Mouse (Mus musculus): Measurements from ENCODE around the gene Hscb.
"Not testable (repeated sequence)": the region's sequence is repeated elsewhere in the genome, so short reads cannot be mapped to it uniquely, and the experiment has no call there.

The Hscb gene

GRCm38 (mm10) chr5:110839678-110840365, at the start of gene Hscb, which contains the start of gene Chek2:
Gene Hscb (minus strand): TSS chr5:110839777.
Gene Chek2 (plus strand): TSS chr5:110839979.
- peak; percentile 99 for DNase-seq (ENCODE audit: low spot score)

DNA sequence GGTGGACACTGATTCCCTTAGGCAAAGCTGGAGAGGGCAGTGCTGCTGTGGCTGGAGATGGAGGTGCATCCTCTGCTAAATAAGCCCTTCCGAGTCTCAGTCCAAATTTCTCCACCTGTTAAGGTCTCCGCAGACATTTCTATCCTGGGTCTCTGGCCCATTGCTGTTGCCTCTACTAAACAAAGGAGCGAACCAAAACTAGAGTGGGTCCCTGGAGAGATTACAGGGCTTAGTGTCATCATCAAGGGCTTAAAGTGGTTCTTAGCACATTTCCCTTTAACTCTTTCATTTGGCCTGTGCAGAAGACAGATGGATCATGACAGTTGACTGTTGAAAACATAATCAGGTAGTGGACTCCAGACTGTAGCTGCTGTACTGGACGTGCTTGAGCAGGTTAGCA, 49.0 kb upstream of the Hscb start:
- no peak for DNase-seq (ENCODE audit: low spot score)

DNA sequence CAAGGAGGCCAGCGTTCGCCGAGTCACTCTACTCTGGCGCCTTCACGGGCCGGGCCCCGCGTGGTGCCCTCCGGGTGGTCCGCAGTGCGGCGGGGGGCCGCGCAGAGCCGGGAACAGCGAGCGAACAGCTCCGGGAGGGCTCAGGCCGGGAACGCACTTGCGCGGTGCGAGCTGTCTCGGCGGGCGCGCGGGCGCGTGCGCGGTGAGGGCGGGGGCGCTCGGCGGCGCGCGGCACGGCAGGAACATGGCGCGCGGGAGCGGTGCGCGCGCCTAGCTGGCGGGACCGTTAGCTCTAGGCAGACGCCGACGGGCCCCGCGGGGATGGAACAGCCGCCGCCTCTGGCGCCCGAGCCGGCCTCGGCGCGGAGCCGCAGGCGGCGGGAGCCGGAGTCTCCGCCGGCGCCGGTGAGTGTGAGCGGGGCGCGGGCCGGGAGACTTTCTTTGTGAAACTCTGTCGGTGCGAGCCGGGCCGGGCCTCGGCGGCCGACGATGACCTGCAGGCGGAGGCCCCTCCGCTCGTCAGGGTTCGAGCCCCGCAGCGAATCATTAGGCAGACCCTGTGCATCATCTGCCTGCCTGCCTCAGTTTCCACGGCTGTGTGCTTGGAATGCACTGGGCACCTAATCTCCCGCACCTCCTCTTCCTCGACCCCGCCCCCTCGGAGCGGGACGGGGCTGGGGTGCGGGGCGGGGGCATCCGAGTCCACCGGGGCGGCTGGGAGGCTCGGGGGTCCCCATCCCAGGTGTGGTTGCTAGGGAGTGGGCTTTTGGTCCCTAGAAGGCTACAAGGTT, 40.2 kb upstream of the Hscb start, which contains the start of gene Ttc28:
Gene Ttc28, plus strand, starts transcription at position 220 of the 791 bp plus-strand sequence.
- DNase-seq (ENCODE audit: low spot score), result peak; percentile 83

- DNase-seq (ENCODE audit: low spot score), result no peak
Observed at GRCm38 (mm10) chr5:110879042-110879441, 39.5 kb upstream of the Hscb start.

DNA sequence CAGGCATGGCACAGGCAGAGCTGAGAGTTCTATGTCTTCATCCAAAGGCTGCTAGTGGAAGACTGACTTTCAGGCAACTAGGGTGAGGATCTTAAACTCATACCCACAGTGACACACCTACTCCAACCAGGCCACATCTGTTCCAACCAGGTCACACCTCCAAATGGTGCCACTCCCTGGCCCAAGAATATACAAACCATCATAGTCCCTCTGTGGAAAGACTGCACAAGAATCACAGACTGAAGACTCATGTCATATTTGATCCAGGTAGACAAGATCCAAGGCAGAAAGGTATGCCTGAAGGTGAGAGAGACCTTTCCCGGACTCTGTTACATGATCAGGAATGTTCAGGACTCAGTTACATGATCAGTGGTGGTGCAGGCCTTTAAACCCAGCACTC, 38.9 kb upstream of the Hscb start:
- not testable (repeated sequence) for DNase-seq (ENCODE audit: low spot score)

GRCm38 (mm10) chr5:110877666-110878505, 38.3 kb upstream of the Hscb start:
- no peak for DNase-seq (ENCODE audit: low spot score)

DNA sequence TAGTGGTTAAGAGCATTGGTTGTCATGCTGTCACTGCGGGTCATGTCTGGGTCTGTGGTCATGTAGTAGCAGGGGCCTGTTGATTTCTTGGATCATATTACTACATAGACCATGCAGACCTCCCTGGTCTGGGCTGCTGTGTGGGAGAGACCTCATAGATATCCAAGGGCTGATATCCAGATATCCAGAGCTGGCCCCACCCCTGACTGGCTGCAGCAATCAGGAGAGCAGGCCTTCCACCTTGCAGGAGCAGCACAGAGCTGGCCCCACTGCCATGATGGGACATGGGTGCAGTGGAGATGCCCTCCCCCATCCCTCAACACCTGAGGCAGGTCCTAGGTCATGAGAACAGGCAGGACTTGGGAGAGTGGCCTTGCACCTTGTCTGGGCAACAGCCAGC, 35.7 kb upstream of the Hscb start:
- DNase-seq (ENCODE audit: low spot score), result no peak

DNA sequence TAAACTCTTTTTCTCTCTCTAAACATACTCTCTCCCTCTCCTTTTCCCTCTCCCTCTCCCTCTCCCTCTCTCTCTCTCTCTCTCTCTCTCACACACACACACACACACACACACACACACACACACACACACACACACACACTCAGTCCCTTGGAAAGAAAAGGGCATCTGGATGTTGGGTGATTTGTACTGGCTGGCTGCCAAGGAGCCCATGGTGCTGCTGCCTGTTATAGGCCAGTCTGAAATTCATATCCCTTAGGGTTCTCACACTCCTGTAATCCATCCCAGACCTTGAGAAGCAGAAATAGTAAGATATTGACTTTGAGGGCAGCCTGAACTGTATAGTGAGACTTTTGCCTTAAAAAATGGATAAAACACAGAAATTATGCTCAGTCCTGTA, 35.1 kb upstream of the Hscb start:
- DNase-seq (ENCODE audit: low spot score), result no peak

DNA sequence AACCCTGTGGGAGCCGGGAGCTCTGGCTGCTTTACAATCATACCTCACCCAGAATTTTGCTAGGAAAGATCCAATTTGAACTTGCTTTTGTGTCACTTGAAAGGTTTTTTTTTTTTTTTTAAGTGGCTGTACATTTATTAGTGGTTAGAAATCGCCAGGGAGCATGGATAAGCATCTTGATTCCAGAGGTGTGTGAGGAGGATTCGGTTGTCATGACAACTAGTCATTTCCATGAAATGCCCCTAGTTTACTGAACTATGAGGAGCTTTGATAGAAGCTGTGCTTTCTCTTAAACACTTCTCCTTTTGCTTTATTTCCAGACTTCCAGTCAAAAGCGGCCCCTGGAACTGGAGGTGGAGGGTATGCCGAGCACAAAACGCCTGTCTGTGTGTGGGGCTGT, 33.6 kb upstream of the Hscb start:
- DNase-seq (ENCODE audit: low spot score), result no peak

DNA sequence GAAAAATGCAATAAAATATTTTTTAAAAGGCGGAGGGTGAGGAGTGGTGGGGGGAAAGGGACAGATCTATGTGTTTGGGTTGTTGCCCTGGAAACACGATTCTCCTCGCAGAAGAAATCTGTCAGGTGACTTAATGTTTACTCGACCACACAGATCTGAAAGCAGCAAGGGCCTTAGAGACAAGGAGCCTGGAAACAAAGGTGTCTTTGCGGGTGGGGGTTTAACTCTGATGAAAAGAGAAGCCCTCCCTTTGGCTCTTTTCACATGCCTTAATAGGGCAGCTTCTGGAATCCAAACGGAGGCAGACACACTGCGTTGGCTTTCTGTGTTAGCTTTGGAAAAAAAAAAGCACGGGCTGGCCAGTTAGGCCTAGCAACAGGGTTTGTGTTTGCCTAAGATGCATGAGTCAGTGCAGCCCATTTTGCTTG, 29.7 kb upstream of the Hscb start:
- DNase-seq (ENCODE audit: low spot score), result peak; percentile 60

DNA sequence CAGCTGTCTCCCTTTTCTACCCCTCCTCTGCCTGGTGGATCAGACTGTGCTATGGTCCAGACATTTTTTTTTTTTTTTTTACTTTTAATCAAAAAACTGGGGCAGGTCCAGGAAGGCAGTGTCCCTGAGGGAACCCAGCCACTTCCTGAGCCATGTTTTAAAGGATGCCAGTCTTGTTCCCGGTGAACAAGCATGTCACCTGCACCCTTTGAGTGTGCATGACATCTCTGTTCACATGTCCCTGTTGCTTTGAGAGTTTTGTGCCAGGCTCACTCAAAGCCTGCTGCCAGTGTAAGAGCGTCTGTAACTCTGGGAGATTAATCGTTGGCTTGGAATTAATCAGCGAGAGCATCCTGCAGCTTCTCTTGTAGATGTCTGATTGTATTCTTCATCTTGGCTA, 28.9 kb upstream of the Hscb start:
- DNase-seq (ENCODE audit: low spot score), result no peak

DNA sequence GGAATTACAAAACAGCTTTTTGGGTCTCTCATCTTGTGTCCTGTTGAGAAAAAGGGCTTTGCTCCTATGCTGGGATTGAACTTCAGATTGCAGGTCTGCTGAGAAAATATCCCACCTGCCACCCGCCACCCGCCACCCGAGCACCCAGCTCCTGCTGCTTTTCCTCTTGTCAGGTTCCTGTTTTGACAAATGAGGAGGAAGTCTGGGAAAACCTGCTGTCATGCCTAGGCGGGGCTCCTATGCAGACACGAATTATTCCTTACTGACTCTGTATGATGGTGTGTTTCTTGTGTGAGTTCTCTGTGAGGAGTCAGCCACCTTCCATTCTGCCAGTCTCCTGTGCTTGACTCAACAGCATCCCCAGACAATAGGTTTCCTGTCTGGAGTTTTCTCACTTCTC, 20.9 kb upstream of the Hscb start:
- DNase-seq (ENCODE audit: low spot score), result no peak

GRCm38 (mm10) chr5:110859013-110859650, 19.6 kb upstream of the Hscb start:
- peak; percentile 58 for DNase-seq (ENCODE audit: low spot score)

DNA sequence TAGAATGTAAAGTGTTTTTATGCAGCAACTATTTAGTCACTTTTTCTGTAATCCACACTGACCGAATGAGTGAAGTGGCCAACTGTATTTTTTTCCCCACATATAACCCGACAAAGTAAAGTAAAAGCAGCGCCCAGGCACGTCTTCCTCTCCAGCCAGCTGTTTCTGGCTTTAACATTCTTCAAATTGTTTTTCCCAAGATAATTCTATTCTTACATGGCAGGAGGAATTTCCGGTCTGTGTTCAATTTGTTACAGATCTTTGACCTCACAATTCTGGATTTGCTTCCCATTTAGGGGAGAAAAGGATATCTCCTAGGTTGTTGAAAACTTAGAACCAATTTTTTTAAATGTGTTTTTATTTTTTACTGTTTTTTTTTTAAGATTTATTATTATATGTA, 17.5 kb upstream of the Hscb start:
- DNase-seq (ENCODE audit: low spot score), result no peak

- DNase-seq (ENCODE audit: low spot score), result no peak
Observed at GRCm38 (mm10) chr5:110852990-110853389, 13.4 kb upstream of the Hscb start.

DNA sequence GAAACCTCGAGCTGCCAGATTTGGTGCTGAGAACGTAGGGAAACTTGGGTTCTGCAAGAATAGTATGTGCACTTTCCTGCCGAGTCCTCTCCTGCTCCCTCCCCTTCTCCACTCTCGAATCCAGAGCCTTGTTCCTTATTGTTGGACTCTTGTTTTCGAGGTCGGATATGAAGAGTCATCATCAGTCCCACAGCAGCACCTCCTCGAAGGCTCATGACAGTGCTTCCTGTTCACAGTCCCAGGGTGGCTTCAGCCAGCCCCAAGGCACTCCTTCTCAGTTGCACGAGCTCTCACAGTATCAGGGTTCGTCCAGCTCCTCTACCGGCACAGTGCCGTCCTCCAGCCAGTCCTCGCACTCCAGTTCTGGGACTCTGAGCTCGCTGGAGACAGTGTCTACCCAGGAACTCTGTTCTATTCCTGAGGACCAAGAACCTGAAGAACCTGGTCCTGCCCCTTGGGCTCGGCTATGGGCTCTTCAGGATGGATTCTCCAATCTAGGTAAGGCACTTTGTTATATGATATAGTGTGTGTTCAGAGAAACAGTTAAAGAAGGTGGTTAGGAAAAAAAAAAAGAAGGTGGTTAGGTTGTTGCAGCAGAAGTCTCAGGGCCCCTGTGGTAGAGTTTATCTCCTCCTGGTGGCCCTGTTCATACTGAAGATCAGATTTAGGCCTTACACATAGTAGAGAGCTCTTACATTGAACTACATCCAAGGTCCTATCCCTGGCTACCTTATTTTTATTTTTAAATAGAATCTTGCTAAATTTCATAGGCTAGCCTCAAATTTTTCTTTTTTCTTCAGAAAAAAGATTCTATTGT, 1.7 kb upstream of the Hscb start:
- no peak for DNase-seq (ENCODE audit: low spot score)

GRCm38 (mm10) chr5:110840465-110840864, 888 bp upstream of the Hscb start:
- no peak for DNase-seq (ENCODE audit: low spot score)

- no peak for DNase-seq (ENCODE audit: low spot score)
Observed at GRCm38 (mm10) chr5:110839038-110839677, 419 bp downstream of the Hscb start.

GRCm38 (mm10) chr5:110838016-110838415, 1.6 kb downstream of the Hscb start:
- DNase-seq (ENCODE audit: low spot score), result not testable (repeated sequence)

DNA sequence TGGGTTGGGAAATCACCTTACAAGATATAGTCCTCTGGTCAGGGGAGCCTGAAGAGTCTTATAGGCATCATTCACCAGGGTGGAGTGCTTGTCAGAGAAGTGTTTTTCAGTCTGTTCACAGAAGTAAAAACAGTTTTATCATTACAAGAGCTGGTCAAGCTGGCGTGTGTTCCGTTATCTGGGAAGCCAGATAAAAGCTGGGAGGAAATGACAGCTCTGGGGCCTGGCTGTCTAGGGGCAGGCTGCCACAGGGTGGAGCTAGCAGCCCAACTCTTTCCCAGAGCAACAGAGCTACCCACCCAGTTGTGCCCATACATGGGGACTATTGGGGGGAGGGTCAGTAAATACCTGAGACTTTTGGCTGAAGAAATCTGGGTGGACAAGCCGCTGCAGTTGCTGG, 3.6 kb downstream of the Hscb start:
- DNase-seq (ENCODE audit: low spot score), result peak; percentile 67
